17 mouse cellular contexts compared by ENCODE assay signal in the genomic region with DNA sequence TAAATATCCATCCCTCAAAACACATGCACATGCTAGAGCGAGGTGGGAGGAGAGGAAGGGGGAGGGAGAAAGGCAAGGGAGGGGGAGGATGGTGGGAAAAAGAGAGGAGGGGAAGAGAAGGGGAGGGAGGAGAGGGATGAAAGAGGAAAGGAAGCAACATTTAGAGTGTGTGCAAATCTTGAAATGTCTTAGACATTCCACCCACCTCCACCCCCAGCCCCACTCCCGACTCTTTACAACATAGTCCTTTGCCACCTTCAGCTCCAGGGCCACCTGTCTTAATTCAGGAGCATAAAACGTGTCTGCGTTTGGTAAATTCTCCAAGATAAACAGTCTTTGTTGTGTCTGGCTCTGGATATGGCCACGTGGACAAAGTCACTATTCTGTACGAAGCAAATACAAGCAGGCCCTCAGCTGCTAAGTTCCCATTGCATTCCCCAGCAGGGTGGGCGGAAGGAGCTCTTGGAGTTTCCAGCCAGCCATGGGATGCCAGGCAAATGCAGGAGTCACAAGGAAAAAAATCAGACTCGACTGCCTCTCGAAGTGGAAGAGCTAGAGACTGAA.
"Had no signal": no experiment of that assay in that cellular context is flagged by ENCODE, and none has a peak within 500 bp of the region (broad histone marks: within the 10 kb centered on the region; RNA-seq: fewer than 3 reads in every experiment).

No protein-coding gene starts in this region.

- DNase-seq: lung, adult 2 months; lung, postnatal 14 days; lung, postnatal 36 days; right cerebral cortex, postnatal 14 days; thymus, adult 2 months; thymus, postnatal 25 days; thymus, postnatal 4 days had no signal

- H3K4me3 ChIP-seq: lung, embryonic 15.5 days; megakaryocyte, embryonic 14.5 days; midbrain, embryonic 13.5 days; midbrain, embryonic 15.5 days; neural tube, embryonic 12.5 days; stomach, embryonic 15.5 days had no signal

- H3K27me3 ChIP-seq: lung, embryonic 15.5 days; midbrain, embryonic 13.5 days; midbrain, embryonic 15.5 days; neural tube, embryonic 12.5 days; stomach, embryonic 15.5 days had no signal

- H3K9ac ChIP-seq: lung, embryonic 15.5 days; midbrain, embryonic 13.5 days; midbrain, embryonic 15.5 days; neural tube, embryonic 12.5 days; stomach, embryonic 15.5 days had no signal

- ATAC-seq: lung, postnatal 0 days; midbrain, embryonic 13.5 days; midbrain, embryonic 15.5 days had no signal

- H3K9me3 ChIP-seq: lung, embryonic 15.5 days; midbrain, embryonic 13.5 days; midbrain, embryonic 15.5 days; neural tube, embryonic 12.5 days; stomach, embryonic 15.5 days had no signal

- H3K4me2 ChIP-seq: lung, embryonic 15.5 days; midbrain, embryonic 11.5 days; midbrain, embryonic 13.5 days; midbrain, embryonic 15.5 days; neural tube, embryonic 12.5 days; stomach, embryonic 15.5 days had no signal

- H3K4me1 ChIP-seq: lung, embryonic 15.5 days; megakaryocyte, embryonic 14.5 days; midbrain, embryonic 13.5 days; midbrain, embryonic 15.5 days; stomach, embryonic 15.5 days had no signal

- H3K27ac ChIP-seq: lung, embryonic 15.5 days; macrophage; midbrain, embryonic 13.5 days; midbrain, embryonic 15.5 days; neural tube, embryonic 12.5 days; stomach, embryonic 15.5 days; stomach, postnatal 0 days had no signal

- H3K36me3 ChIP-seq: lung, embryonic 15.5 days; midbrain, embryonic 13.5 days; midbrain, embryonic 15.5 days; neural tube, embryonic 12.5 days; stomach, embryonic 15.5 days had no signal
